Mouse (Mus musculus): ENCODE measurements around the gene Naaladl1. TPM values are rescaled to one million over a fixed set of nuclear protein-coding genes. Genes with fewer than 3 reads are reported as not detected.

Naaladl1 gene
- polyA plus RNA-seq, 1 experiment, result 0.11 TPM

GRCm38 (mm10) chr19:6101186-6101585 is 4.4 kb upstream of the Naaladl1 start:
- no peak for TF ChIP-seq E2F4 (IDR thresholded peaks at IDR 0.05; ENCODE audit: insufficient read depth)
- no peak for TF ChIP-seq POLR2AphosphoS2 (IDR thresholded peaks at IDR 0.05; ENCODE audit: insufficient read length, low read depth)
- TF ChIP-seq MYOD1 (IDR thresholded peaks at IDR 0.05; ENCODE audit: control insufficient read depth in 1 of 3, insufficient read length in 2 of 3, low read depth in 2 of 3), result no peak
- no peak for TF ChIP-seq TCF12 (IDR thresholded peaks at IDR 0.05; ENCODE audit: insufficient read depth, poor library complexity, severe bottlenecking)
- no peak for TF ChIP-seq MYOG (IDR thresholded peaks at IDR 0.05; ENCODE audit: control insufficient read depth in 1 of 3, insufficient read depth in 1 of 3, insufficient read length in 2 of 3, low read depth in 2 of 3)
- TF ChIP-seq TCF3 (IDR thresholded peaks at IDR 0.05; ENCODE audit: insufficient read length, low read depth), result no peak
- no peak for TF ChIP-seq USF1 (IDR thresholded peaks at IDR 0.05; ENCODE audit: low read depth)
- no peak for TF ChIP-seq CEBPB (IDR thresholded peaks at IDR 0.05; ENCODE audit: insufficient read depth, poor library complexity, severe bottlenecking)
- no peak for TF ChIP-seq POLR2A (IDR thresholded peaks at IDR 0.05; ENCODE audit: insufficient read length, low read depth)
- no peak for TF ChIP-seq MAX (IDR thresholded peaks at IDR 0.05; ENCODE audit: low read depth)
- no peak for TF ChIP-seq SRF (IDR thresholded peaks at IDR 0.05; ENCODE audit: control insufficient read depth, insufficient read length, low read depth)
- TF ChIP-seq REST (IDR thresholded peaks at IDR 0.05; ENCODE audit: insufficient read depth, insufficient read length), result no peak
- H3K27me3 ChIP-seq (ENCODE audit: control insufficient read depth, insufficient read depth, insufficient read length), result no peaks in the 10 kb centered on the region
- no peaks in the 10 kb centered on the region for H3K36me3 ChIP-seq (ENCODE audit: control insufficient read depth, insufficient read depth)
- H3ac ChIP-seq (ENCODE audit: control insufficient read depth, insufficient read length), result no peak overlapping the region
- H3K4me3 ChIP-seq, result no peak overlapping the region
- no peaks in the 10 kb centered on the region for H3K79me2 ChIP-seq (ENCODE audit: control insufficient read depth, insufficient read depth)
- no peak overlapping the region for H3K4me2 ChIP-seq (ENCODE audit: low read depth)

- H3ac ChIP-seq (ENCODE audit: control insufficient read depth, insufficient read length), result no peak overlapping the region
- no peak overlapping the region for H3K4me2 ChIP-seq (ENCODE audit: low read depth)
- H3K79me2 ChIP-seq (ENCODE audit: control insufficient read depth, insufficient read depth), result no peaks in the 10 kb centered on the region
- H3K36me3 ChIP-seq (ENCODE audit: control insufficient read depth, insufficient read depth), result no peaks in the 10 kb centered on the region
- TF ChIP-seq MAX (IDR thresholded peaks at IDR 0.05; ENCODE audit: low read depth), result no peak
- TF ChIP-seq USF1 (IDR thresholded peaks at IDR 0.05; ENCODE audit: low read depth), result no peak
- TF ChIP-seq REST (IDR thresholded peaks at IDR 0.05; ENCODE audit: insufficient read depth, insufficient read length), result no peak
- no peak for TF ChIP-seq TCF12 (IDR thresholded peaks at IDR 0.05; ENCODE audit: insufficient read depth, poor library complexity, severe bottlenecking)
- TF ChIP-seq MYOG (IDR thresholded peaks at IDR 0.05; ENCODE audit: control insufficient read depth in 1 of 3, insufficient read depth in 1 of 3, insufficient read length in 2 of 3, low read depth in 2 of 3), result no peak
- no peak for TF ChIP-seq CEBPB (IDR thresholded peaks at IDR 0.05; ENCODE audit: insufficient read depth, poor library complexity, severe bottlenecking)
- no peak for TF ChIP-seq POLR2AphosphoS2 (IDR thresholded peaks at IDR 0.05; ENCODE audit: insufficient read length, low read depth)
- TF ChIP-seq TCF3 (IDR thresholded peaks at IDR 0.05; ENCODE audit: insufficient read length, low read depth), result no peak
- TF ChIP-seq SRF (IDR thresholded peaks at IDR 0.05; ENCODE audit: control insufficient read depth, insufficient read length, low read depth), result no peak
- no peak for TF ChIP-seq POLR2A (IDR thresholded peaks at IDR 0.05; ENCODE audit: insufficient read length, low read depth)
- TF ChIP-seq E2F4 (IDR thresholded peaks at IDR 0.05; ENCODE audit: insufficient read depth), result no peak
- no peak for TF ChIP-seq MYOD1 (IDR thresholded peaks at IDR 0.05; ENCODE audit: control insufficient read depth in 1 of 3, insufficient read length in 2 of 3, low read depth in 2 of 3)
- H3K4me3 ChIP-seq, result no peak overlapping the region
- H3K27me3 ChIP-seq (ENCODE audit: control insufficient read depth, insufficient read depth, insufficient read length), result no peaks in the 10 kb centered on the region
Observed at GRCm38 (mm10) chr19:6102169-6102853, 3.3 kb upstream of the Naaladl1 start.

GRCm38 (mm10) chr19:6104476-6104875 is 1.1 kb upstream of the Naaladl1 start:
- Histone ChIP-seq H3K4me3 (no peak overlapping the region), H3K27me3 (ENCODE audit: control insufficient read depth, insufficient read depth, insufficient read length) (no peaks in the 10 kb centered on the region), H3K79me2 (ENCODE audit: control insufficient read depth, insufficient read depth) (no peaks in the 10 kb centered on the region), H3ac (ENCODE audit: control insufficient read depth, insufficient read length) (no peak overlapping the region), H3K36me3 (ENCODE audit: control insufficient read depth, insufficient read depth) (no peaks in the 10 kb centered on the region), H3K4me2 (ENCODE audit: low read depth) (no peak overlapping the region)
- TF ChIP-seq TCF3 (IDR thresholded peaks at IDR 0.05; ENCODE audit: insufficient read length, low read depth) (no peak), REST (IDR thresholded peaks at IDR 0.05; ENCODE audit: insufficient read depth, insufficient read length) (no peak), POLR2AphosphoS2 (IDR thresholded peaks at IDR 0.05; ENCODE audit: insufficient read length, low read depth) (no peak), MYOG (IDR thresholded peaks at IDR 0.05; ENCODE audit: control insufficient read depth in 1 of 3, insufficient read depth in 1 of 3, insufficient read length in 2 of 3, low read depth in 2 of 3) (no peak), POLR2A (IDR thresholded peaks at IDR 0.05; ENCODE audit: insufficient read length, low read depth) (no peak), MYOD1 (IDR thresholded peaks at IDR 0.05; ENCODE audit: control insufficient read depth in 1 of 3, insufficient read length in 2 of 3, low read depth in 2 of 3) (no peak)

DNA sequence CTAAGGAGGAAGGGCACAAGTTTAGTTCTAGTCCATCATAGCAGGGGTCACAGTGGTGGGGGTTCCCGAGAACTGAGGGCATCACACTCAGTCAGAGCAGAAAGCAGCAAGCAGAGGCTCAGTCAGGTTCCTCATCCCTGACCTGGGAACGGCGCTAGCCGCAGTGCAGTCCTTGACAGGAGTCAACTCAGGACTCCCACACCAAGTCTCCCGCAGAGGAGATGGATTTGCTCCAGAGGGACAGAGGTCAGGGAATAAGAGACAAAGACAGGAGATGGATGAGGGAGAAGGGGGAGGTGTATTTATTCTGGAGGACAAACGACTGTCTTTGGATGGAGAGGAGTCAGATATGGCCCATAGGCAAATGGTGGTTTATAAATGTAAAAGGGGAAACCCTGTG is 7.5 kb downstream of the Naaladl1 start:
- H3K36me3 ChIP-seq (ENCODE audit: control insufficient read depth, insufficient read depth), result peaks cover 6% of the 10 kb centered on the region
- no peak overlapping the region for H3ac ChIP-seq (ENCODE audit: control insufficient read depth, insufficient read length)
- H3K27me3 ChIP-seq (ENCODE audit: control insufficient read depth, insufficient read depth, insufficient read length), result no peaks in the 10 kb centered on the region
- H3K4me3 ChIP-seq, result no peak overlapping the region
- no peak for TF ChIP-seq MAX (IDR thresholded peaks at IDR 0.05; ENCODE audit: low read depth)
- TF ChIP-seq POLR2AphosphoS2 (IDR thresholded peaks at IDR 0.05; ENCODE audit: insufficient read length, low read depth), result no peak
- no peak overlapping the region for H3K4me2 ChIP-seq (ENCODE audit: low read depth)
- H3K79me2 ChIP-seq (ENCODE audit: control insufficient read depth, insufficient read depth), result peaks cover 14% of the 10 kb centered on the region

DNA sequence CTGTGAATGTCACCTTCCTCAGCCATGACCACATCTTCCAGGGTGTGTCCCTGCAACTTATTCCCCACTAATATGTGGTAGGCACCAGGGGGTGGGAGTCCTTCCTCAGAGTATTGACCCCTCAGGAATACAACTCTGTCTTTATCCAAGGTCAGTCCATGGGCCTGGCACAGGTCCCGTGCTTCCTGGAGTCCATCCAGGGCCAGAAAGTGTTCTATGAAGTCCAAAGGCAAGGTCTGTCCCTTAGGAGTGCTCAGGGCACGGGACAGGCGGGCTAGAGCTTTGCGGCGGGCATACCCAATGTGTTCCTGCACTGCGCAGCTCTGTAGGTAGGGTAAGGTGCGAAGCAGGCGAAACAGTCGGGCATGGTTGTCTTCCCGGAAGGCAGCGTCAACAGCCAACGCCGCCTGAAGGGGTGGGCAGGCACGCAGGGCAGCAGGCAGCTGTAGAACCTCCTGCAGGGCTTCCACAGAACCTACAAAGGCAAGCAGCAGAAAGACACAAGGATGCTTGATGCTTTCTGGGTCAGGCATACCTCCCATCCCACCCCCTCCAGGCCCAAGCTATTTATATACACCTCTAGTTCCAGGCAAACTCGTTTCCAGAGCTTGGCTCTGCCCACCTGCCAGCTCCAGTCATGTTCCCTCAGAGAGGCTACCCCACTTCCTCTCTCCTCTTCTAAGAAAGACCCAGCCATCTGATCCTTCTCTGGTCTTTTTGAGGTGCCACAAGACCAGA is 10.7 kb downstream of the Naaladl1 start:
- peaks cover 14% of the 10 kb centered on the region for H3K79me2 ChIP-seq (ENCODE audit: control insufficient read depth, insufficient read depth)
- H3ac ChIP-seq (ENCODE audit: control insufficient read depth, insufficient read length), result no peak overlapping the region
- H3K4me3 ChIP-seq, result peak overlapping the region; percentile 53
- peak overlapping the region; percentile 89 for H3K4me2 ChIP-seq (ENCODE audit: low read depth)
- H3K27me3 ChIP-seq (ENCODE audit: control insufficient read depth, insufficient read depth, insufficient read length), result no peaks in the 10 kb centered on the region
- no peak for TF ChIP-seq REST (IDR thresholded peaks at IDR 0.05; ENCODE audit: insufficient read depth, insufficient read length)
- TF ChIP-seq USF1 (IDR thresholded peaks at IDR 0.05; ENCODE audit: low read depth), result no peak
- TF ChIP-seq E2F4 (IDR thresholded peaks at IDR 0.05; ENCODE audit: insufficient read depth), result no peak
- no peak for TF ChIP-seq MYOG (IDR thresholded peaks at IDR 0.05; ENCODE audit: control insufficient read depth in 1 of 3, insufficient read depth in 1 of 3, insufficient read length in 2 of 3, low read depth in 2 of 3)
- no peak for TF ChIP-seq CEBPB (IDR thresholded peaks at IDR 0.05; ENCODE audit: insufficient read depth, poor library complexity, severe bottlenecking)
- TF ChIP-seq TCF12 (IDR thresholded peaks at IDR 0.05; ENCODE audit: insufficient read depth, poor library complexity, severe bottlenecking), result no peak
- TF ChIP-seq MYOD1 (IDR thresholded peaks at IDR 0.05; ENCODE audit: control insufficient read depth in 1 of 3, insufficient read length in 2 of 3, low read depth in 2 of 3), result no peak
- TF ChIP-seq MAX (IDR thresholded peaks at IDR 0.05; ENCODE audit: low read depth), result no peak
- TF ChIP-seq POLR2AphosphoS2 (IDR thresholded peaks at IDR 0.05; ENCODE audit: insufficient read length, low read depth), result no peak
- no peak for TF ChIP-seq TCF3 (IDR thresholded peaks at IDR 0.05; ENCODE audit: insufficient read length, low read depth)
- no peak for TF ChIP-seq POLR2A (IDR thresholded peaks at IDR 0.05; ENCODE audit: insufficient read length, low read depth)
- TF ChIP-seq SRF (IDR thresholded peaks at IDR 0.05; ENCODE audit: control insufficient read depth, insufficient read length, low read depth), result no peak
- H3K36me3 ChIP-seq (ENCODE audit: control insufficient read depth, insufficient read depth), result peaks cover 6% of the 10 kb centered on the region
